Mouse (Mus musculus): ENCODE measurements around the gene Mrgprb3. TPM values are rescaled to one million over a fixed set of nuclear protein-coding genes. Genes with fewer than 3 reads are reported as not detected.

The Mrgprb3 gene
- polyA plus RNA-seq (2015; fragmentation: Nextera tagmentation; extraction: Ambion mirVana), result not detected in 2 replicates

GRCm38 (mm10) chr7:48643711-48644110 is at the start of gene Mrgprb3:
Gene Mrgprb3 (minus strand): TSS chr7:48643811.
- Histone ChIP-seq H3K9me3 (ENCODE audit: low read length) (no peaks in the 10 kb centered on the region), H3K27ac (ENCODE audit: low read length) (no peak within 1 kb of the TSS), H3K4me1 (ENCODE audit: insufficient read depth, low read depth, low read length) (no peaks in the 10 kb centered on the region), H3K9ac (replicated peaks; ENCODE audit: low read depth) (no peak within 1 kb of the TSS), H3K36me3 (ENCODE audit: insufficient read depth, low read length) (no peaks in the 10 kb centered on the region), H3K4me3 (ENCODE audit: low read depth, low read length) (no peak within 1 kb of the TSS), H3K27me3 (replicated peaks; ENCODE audit: insufficient read depth, low read length) (no peaks in the 10 kb centered on the region), H3K4me2 (replicated peaks; ENCODE audit: low read depth, low read length) (no peak within 1 kb of the TSS)
- WGBS, result 90% methylated on average over 2 of the region's 2 CpGs
- ATAC-seq (no peak), DNase-seq (ENCODE audit: low spot score) (no peak)
- TF ChIP-seq EP300 (IDR thresholded peaks at IDR 0.05) (no peak), CTCF (IDR thresholded peaks at IDR 0.05) (no peak)

Other genes with a start within 250 kb of the Mrgprb3 start
- 0.12 TPM in 1 of 2 replicates, not detected in the other for gene Mrgprb1, start 187.5 kb downstream of the Mrgprb3 start, polyA plus RNA-seq (2015; fragmentation: Nextera tagmentation; extraction: Ambion mirVana)
- gene Mrgprx2, start 144.5 kb downstream of the Mrgprb3 start, polyA plus RNA-seq (2015; fragmentation: Nextera tagmentation; extraction: Ambion mirVana), result 0.07 TPM in 1 of 2 replicates, not detected in the other
- gene Mrgprb2, start 85.7 kb downstream of the Mrgprb3 start, polyA plus RNA-seq (2015; fragmentation: Nextera tagmentation; extraction: Ambion mirVana), result 0.11 and 0.17 TPM in 2 replicates
- gene Zdhhc13, start 145.2 kb upstream of the Mrgprb3 start, polyA plus RNA-seq (2015; fragmentation: Nextera tagmentation; extraction: Ambion mirVana), result 15.5 and 15.7 TPM in 2 replicates
- 32.0 and 42.2 TPM in 2 replicates for gene Csrp3, start 204.2 kb upstream of the Mrgprb3 start, polyA plus RNA-seq (2015; fragmentation: Nextera tagmentation; extraction: Ambion mirVana)
- 0.93 and 1.5 TPM in 2 replicates for gene E2f8, start 237.8 kb upstream of the Mrgprb3 start, polyA plus RNA-seq (2015; fragmentation: Nextera tagmentation; extraction: Ambion mirVana)